Mouse (Mus musculus) small intestine, adult 2 months (tissue): ENCODE results near the gene Rtp4. TPM values are rescaled to one million over a fixed set of nuclear protein-coding genes. Genes with fewer than 3 reads are reported as not detected.

Experiments
- H3K27ac ChIP-seq: fragments of 200-500 bp; 2 replicates; pipeline ENCODE4 v1.5.1; 2012; ENCODE audit warnings: low read depth, low read length, control low read depth, inconsistent platforms; ENCODE audit not compliant: insufficient read depth
- H3K27me3 ChIP-seq: fragments of 200-500 bp; 2 replicates; pipeline ENCODE4 v1.6.1; 2012; ENCODE audit warnings: mild to moderate bottlenecking, moderate library complexity, low read length, inconsistent platforms; ENCODE audit not compliant: control insufficient read depth, insufficient read depth
- H3K36me3 ChIP-seq: fragments of 200-500 bp; 2 replicates; pipeline ENCODE4 v1.6.1; 2012; ENCODE audit warnings: mild to moderate bottlenecking, low read length, control low read depth, inconsistent platforms; ENCODE audit not compliant: control insufficient read depth, insufficient read depth
- H3K4me1 ChIP-seq: fragments of 200-500 bp; 2 replicates; pipeline ENCODE4 v1.6.1; 2012; ENCODE audit warnings: low read length, inconsistent platforms, mixed read lengths; ENCODE audit not compliant: control insufficient read depth, insufficient read depth, insufficient read length
- H3K4me3 ChIP-seq: fragments of 200-500 bp; 2 replicates; pipeline ENCODE4 v1.5.1; 2012; ENCODE audit warnings: low read depth, mild to moderate bottlenecking, control low read depth, inconsistent platforms, low read length, moderate library complexity
- CTCF ChIP-seq: fragments of 200-500 bp; IDR thresholded peaks from 2 replicates; pipeline ENCODE4 v1.5.1; 2012; ENCODE audit warnings: low read depth, mild to moderate bottlenecking, control low read depth, inconsistent platforms, low read length, moderate library complexity, mixed read lengths; ENCODE audit not compliant: insufficient replicate concordance, insufficient read length; ENCODE audit errors: extremely low read depth
- POLR2A ChIP-seq: fragments of 200-500 bp; IDR thresholded peaks from 2 replicates; pipeline ENCODE4 v1.6.1; 2012; ENCODE audit warnings: low read depth, mild to moderate bottlenecking, control low read depth, inconsistent platforms, low read length, moderate library complexity
- WGBS: fragments of 180-500 bp; shearing (Covaris S2); methylation state at CpG from one replicate; pipeline ENCODE4 v1.1.7; 2018; 5-methylcytosine and 5-hydroxymethylcytosine counted together
- polyA plus RNA-seq: library from polyadenylated mRNA; depleted of rRNA; stranded (reverse); fragments of >200 nt; gene quantifications from 2 replicates; pipeline ENCODE4 v1.2.3, GENCODE M21; 2012

Rtp4 gene
- polyA plus RNA-seq, 1 experiment = 43.3 TPM

DNA sequence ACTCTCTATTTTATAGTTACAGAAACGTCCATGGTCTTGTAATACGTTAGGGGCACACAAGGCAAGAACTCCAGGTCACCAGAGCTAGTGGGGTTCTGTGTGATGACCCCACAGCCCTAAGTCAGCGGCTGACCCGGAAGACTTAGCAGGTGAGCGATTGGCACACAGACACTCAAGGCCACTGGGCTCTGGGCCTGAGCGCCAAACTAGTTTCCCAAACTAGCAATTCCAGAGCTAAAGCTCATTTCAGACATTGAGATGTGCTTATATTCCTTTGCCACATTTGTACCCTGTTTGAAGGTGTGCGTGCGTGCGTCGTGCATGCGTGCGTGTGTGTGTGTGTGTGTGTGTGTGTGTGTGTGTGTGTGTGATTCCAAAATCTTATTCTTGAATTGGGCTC is 37.2 kb upstream of the Rtp4 start:
- H3K4me3 ChIP-seq = no peak overlapping the region
- no peaks in the 10 kb centered on the region for H3K27me3 ChIP-seq
- no peak overlapping the region for H3K27ac ChIP-seq
- 91% methylated on average over 12 of the region's 12 CpGs for WGBS
- TF ChIP-seq CTCF (no peak), POLR2A (no peak)
- no peaks in the 10 kb centered on the region for H3K36me3 ChIP-seq
- no peaks in the 10 kb centered on the region for H3K4me1 ChIP-seq

DNA sequence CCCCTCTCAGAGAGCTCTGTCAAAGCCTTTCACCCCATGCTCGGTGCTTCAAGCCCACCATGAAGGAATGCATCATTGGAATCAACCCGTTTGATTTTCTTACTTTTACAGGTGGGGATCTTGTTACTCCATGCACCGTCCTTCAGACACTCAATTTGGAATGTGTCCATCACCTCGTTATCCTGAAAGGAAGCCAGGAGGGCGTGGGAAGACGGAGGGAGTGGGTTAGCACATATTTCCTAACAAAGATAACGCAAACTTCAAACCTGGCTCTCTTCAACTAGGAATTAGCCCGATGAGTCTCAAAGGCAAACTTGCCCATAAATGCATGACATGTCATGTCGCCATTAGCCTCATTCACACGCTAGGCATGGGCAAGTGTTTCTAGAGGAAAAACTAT is 36.8 kb upstream of the Rtp4 start:
- TF ChIP-seq CTCF (no peak), POLR2A (no peak)
- H3K4me1 ChIP-seq = no peaks in the 10 kb centered on the region
- H3K27me3 ChIP-seq = no peaks in the 10 kb centered on the region
- H3K4me3 ChIP-seq = no peak overlapping the region
- WGBS = 82% methylated on average over 10 of the region's 10 CpGs
- H3K36me3 ChIP-seq = no peaks in the 10 kb centered on the region
- no peak overlapping the region for H3K27ac ChIP-seq

DNA sequence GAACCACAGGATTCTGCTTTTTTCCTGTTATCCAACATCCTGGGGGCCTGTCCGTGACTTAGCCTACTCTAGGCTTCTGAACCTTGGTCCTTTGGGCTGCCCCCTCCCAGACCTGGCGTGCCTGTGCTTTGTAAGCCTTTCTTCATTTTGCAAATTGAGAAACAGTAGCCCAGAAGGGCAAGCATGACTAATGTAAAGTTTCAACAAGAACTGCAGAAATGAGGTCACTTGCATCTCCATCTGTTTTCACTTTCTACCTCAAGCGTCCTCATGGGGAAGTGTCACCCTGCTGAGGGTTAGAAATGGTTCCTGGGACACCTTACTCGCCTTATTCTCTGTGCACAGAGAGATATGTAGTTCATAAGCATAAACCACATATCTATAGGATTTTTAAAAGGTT is 27.3 kb upstream of the Rtp4 start:
- no peaks in the 10 kb centered on the region for H3K36me3 ChIP-seq
- no peaks in the 10 kb centered on the region for H3K4me1 ChIP-seq
- no peak overlapping the region for H3K27ac ChIP-seq
- TF ChIP-seq CTCF (no peak), POLR2A (no peak)
- 69% methylated on average over 4 of the region's 4 CpGs for WGBS
- no peaks in the 10 kb centered on the region for H3K27me3 ChIP-seq
- H3K4me3 ChIP-seq = no peak overlapping the region

DNA sequence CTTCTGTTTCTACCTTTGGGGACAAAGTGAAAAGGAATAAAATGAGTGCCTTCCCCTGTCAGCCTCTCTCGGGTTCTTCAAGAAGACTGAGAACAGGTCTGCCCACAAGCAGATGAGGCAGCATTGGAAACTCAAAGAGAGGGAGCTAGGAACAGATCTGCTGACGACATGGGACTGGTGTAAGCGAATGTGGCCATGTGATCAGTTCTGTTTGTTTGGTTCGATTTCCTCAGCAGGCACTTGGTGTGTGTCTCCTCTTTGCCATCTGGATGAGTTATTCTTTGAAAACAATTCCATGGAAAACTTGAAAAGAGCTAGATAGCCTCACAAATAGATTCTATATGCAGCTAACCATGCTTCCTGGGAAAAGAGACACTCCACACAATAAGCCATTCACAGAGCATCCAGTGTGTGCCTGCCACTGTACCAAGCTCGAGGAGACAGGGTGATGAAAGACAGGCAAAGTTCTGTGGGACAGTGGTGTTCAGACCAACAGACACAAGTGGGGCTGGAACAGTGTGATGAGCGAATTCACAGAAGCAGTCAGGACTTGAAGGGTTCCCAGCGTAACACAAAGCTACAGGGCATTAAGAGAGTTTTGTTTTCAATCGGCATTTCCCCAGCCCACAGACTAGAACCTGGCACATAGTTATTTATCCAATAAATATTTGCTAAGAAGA is 23.7 kb upstream of the Rtp4 start:
- no peak overlapping the region for H3K27ac ChIP-seq
- H3K36me3 ChIP-seq = no peaks in the 10 kb centered on the region
- no peak overlapping the region for H3K4me3 ChIP-seq
- no peaks in the 10 kb centered on the region for H3K4me1 ChIP-seq
- WGBS = 65% methylated on average over 8 of the region's 8 CpGs
- TF ChIP-seq CTCF (no peak), POLR2A (no peak)
- no peaks in the 10 kb centered on the region for H3K27me3 ChIP-seq

DNA sequence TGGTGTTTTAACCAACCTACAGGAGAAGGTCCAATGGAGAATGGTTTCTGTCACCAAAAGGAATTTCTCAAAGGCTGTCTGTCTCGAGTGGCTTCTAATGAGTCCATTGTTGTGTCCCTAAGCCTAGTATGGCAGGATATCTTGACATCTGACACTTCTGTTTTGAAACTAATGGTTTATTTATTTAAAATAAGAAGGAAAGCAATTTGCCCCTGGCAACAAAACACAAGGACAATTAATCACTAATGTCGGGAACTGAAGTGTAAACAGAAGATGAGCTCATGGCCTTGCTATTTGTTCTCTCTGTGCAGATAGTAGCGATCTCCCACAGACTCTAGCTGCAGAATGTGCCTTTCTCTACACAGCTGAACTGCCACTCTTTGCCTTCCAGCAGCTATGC is 22.7 kb upstream of the Rtp4 start:
- H3K27ac ChIP-seq = no peak overlapping the region
- no peaks in the 10 kb centered on the region for H3K4me1 ChIP-seq
- H3K4me3 ChIP-seq = no peak overlapping the region
- no peaks in the 10 kb centered on the region for H3K36me3 ChIP-seq
- WGBS = 16% methylated on average over 3 of the region's 3 CpGs
- no peak for TF ChIP-seq POLR2A
- no peak for TF ChIP-seq CTCF
- H3K27me3 ChIP-seq = no peaks in the 10 kb centered on the region

DNA sequence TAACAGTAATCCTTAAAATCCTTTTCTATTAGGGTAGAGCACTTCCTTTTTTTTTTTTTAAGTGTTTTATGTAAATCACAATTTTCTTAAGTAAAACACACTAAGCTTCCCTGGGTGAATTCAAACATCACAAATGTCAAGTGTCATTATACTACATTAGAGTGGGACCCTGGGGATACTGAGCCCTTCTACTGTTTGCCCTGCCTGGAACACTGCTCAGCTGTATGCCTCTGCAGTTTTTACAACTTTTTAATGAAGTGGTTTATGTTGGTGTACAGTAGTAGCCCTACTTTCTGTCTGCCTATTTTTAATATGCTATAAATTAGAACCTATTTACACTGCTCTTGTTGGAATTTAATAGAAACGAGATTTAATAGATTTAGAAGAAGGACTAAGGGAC is 22.2 kb upstream of the Rtp4 start:
- no peaks in the 10 kb centered on the region for H3K27me3 ChIP-seq
- no peak overlapping the region for H3K27ac ChIP-seq

DNA sequence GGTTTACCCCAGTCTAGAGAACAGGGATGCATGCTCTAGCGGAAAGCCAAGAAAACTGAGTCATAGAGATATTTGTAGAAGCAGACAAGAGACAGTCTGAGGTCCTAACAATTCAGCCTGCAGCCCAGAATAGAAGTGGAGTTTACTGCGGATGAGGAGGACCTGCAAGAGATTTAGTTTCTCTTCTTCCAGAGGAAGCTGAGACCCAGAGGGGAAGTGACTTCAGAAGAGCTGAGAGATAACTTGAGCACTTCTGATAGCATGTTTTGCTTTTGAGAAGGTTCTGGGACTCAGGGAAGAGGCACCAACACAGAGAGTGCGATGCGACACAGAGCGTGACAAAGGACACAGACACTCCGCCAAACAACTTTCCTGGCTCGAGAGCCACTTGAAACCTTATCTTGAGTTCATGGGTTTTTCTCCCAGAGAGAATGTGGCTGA is 21.4 kb upstream of the Rtp4 start:
- Histone ChIP-seq H3K27me3 (no peaks in the 10 kb centered on the region), H3K4me3 (no peak overlapping the region), H3K36me3 (no peaks in the 10 kb centered on the region), H3K27ac (no peak overlapping the region), H3K4me1 (no peaks in the 10 kb centered on the region)
- TF ChIP-seq POLR2A = no peak
- TF ChIP-seq CTCF = no peak
- 48% methylated on average over 7 of the region's 7 CpGs for WGBS

More for the DNA sequence above, 22.2 kb upstream of the Rtp4 start:
- 33% methylated on average over 1 of the region's 1 CpGs for WGBS
- H3K4me3 ChIP-seq = no peak overlapping the region
- H3K36me3 ChIP-seq = no peaks in the 10 kb centered on the region
- no peaks in the 10 kb centered on the region for H3K4me1 ChIP-seq
- TF ChIP-seq CTCF (no peak), POLR2A (no peak)

DNA sequence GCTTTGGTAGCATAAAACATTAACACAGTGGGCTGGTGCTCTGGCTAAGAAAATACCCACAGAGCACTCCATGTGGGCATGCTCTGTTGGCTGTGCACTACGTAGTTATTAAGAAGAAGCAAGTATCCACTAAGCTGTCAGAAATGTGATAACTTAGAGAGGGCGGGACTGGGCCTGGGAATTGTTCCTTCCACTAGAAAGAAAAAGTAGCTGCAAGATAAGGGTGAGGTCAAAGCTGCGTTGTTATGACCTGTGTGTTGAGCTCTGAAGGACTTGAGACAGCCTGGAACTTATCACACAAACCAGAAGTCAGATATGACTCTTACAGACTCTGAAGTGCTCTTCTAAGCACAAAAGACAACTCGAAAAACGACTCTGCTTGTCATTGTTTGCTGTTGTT is 19.5 kb upstream of the Rtp4 start:
- H3K4me1 ChIP-seq = no peaks in the 10 kb centered on the region
- H3K27ac ChIP-seq = no peak overlapping the region
- 37% methylated on average over 5 of the region's 5 CpGs for WGBS

More for the DNA sequence above, 19.5 kb upstream of the Rtp4 start:
- no peak for TF ChIP-seq POLR2A
- no peak for TF ChIP-seq CTCF
- H3K27me3 ChIP-seq = no peaks in the 10 kb centered on the region
- H3K36me3 ChIP-seq = no peaks in the 10 kb centered on the region
- H3K4me3 ChIP-seq = no peak overlapping the region
